Mouse (Mus musculus) granulocyte monocyte progenitor cell, adult 5-6 weeks (primary cell): ENCODE results near the gene Apol9a. TPM values are rescaled to one million over a fixed set of nuclear protein-coding genes. Genes with fewer than 3 reads are reported as not detected.

ENCODE experiments used
- ATAC-seq: replicated peaks from 2 replicates; pipeline ENCODE4 v1.8.0; 2016; ENCODE audit warnings: mild to moderate bottlenecking, moderate TSS enrichment, inconsistent platforms; ENCODE audit not compliant: poor library complexity, severe bottlenecking
- total RNA-seq, 2 experiments: library from RNA; stranded (forward) in 1 of 2; stranded (reverse) in 1 of 2; fragments of 200-712, 200-1000 nt in 1 of 2; fragments of >200 nt in 1 of 2; fragmentation: Nextera tagmentation in 1 of 2; gene quantifications; 2 replicates each; pipeline ENCODE4 v1.2.3; 2014 to 2017

Apol9a gene
- total RNA-seq, 2 experiments from 2014 or later: not detected

- no peak for ATAC-seq
Measured at GRCm38 (mm10) chr15:77379921-77380320, 31.0 kb downstream of the Apol9a start.

GRCm38 (mm10) chr15:77377419-77377818 lies 33.5 kb downstream of the Apol9a start:
- ATAC-seq: no peak

DNA sequence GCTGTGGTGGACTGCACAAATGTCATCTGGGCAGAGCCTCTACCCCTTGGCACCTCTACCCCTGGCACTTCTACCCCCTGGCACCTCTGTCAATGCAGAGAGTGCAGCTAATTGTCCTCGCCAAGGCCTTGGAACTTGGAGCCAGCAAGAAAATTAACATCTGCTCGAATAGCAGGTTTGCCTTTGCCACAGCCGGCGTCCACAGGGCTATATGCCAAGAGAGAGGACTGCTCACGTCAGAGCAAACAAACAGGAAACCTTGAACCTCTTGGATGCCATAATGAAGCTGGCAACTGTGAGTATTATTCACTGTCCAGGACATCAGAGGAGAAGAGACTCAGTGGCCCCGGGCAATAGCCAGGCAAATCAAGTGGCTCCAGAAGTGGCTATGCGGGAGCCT lies 34.0 kb downstream of the Apol9a start:
- ATAC-seq: no peak

GRCm38 (mm10) chr15:77370588-77370987 lies 40.3 kb downstream of the Apol9a start:
- ATAC-seq: no peak

DNA sequence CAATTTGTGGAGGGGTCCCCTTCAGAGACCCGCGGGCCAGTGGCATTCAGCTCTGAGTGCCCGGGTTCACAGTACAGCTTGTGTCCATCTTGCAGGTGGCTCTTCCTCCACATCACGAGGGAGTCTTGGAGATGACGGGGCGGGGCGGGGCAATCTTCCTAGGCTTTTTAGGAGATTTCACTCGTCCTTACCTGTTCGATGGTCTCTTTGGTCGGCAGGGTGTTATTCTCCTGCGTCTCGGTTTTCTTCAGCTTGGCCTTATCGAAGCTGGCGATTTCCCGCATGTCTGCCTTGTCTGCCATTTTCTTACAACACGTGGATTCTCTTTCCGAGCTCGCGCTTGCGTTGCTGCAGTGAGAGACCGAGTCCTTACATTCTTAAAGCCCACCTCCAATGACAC lies 41.0 kb downstream of the Apol9a start:
- ATAC-seq: no peak

- ATAC-seq: no peak
Measured at GRCm38 (mm10) chr15:77368818-77369320, 42.1 kb downstream of the Apol9a start.

- ATAC-seq: peak; percentile 84
Measured at GRCm38 (mm10) chr15:77368148-77368547, 42.8 kb downstream of the Apol9a start.

DNA sequence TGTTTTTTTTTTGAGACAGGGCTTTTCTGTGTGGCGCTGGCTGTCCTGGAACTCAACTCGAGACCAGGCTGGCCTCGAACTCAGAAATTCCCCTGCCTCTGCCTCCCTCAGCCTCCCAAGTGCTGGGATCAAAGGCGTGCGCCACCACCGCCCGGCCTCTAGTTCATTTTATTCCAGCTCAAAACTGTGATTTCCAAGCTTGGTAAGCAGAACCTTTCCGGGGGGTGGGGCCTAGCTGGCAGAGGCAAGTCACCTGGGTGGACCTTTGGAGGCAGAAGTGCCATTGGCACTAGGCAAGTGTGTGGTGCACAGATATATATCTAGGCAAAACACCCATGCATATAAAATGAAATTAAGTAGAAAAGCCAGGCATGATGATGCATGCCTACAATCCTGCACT lies 43.4 kb downstream of the Apol9a start:
- ATAC-seq: no peak

GRCm38 (mm10) chr15:77366706-77367484 lies 44.0 kb downstream of the Apol9a start:
- no peak for ATAC-seq

GRCm38 (mm10) chr15:77365700-77366570 lies 45.0 kb downstream of the Apol9a start:
- ATAC-seq: no peak

DNA sequence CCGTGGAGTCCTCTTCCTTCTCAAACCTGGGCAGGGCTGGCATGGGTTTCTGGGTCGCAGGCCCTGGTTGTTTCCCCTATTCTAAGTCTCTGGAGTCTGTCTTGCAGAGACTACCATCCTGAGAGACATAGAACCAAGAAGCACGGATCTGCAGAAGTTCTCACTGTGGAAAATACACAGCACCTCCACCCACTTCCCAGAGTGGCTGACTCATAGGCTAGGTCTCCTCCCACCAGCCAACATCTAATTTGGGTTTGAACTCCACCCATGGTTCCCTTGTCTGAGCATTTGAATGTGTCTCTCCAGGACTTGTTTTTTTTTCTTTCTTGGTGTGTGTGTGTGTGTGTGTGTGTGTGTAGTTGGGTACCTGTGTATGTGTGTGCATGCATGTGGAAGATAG lies 46.9 kb downstream of the Apol9a start:
- ATAC-seq: no peak

DNA sequence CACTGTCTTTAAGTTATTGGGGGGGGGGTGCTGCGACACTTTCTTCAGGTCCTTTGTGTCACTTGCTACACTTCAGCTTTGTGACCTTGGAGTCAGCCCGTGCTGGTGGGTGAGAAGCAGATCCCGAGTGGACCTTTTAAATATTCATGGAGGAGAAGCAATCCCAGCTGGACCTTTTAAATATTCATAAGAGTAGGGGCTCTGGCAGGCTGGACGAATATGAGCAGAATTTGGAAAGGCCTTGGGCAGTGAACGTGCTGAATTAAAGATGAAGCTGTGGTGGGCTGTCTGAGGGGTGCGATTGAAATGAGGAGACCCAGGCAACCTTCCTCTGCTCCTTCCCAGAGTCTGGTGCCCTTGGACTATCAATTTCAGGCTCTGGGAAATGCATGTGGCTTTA lies 47.4 kb downstream of the Apol9a start:
- no peak for ATAC-seq

DNA sequence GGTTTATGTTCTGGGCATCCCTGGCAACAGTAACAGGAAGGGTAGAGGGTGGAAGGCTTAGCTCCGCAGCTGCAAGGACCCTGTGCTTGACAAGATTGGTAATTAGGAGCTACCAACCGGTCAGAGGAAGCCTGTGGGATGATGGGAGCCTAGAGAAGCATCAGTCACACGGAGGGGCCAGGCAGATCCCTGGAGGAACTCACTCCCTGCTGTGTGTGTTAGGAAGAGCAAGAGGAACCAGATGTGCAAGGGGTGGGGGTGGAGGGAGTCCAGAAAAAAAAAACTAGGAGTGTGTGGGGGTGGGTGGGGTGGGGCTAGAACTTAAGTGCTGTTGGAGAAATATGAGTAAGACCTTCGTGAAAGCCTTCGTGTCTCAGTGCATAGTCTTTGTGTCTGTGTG lies 48.0 kb downstream of the Apol9a start:
- no peak for ATAC-seq

DNA sequence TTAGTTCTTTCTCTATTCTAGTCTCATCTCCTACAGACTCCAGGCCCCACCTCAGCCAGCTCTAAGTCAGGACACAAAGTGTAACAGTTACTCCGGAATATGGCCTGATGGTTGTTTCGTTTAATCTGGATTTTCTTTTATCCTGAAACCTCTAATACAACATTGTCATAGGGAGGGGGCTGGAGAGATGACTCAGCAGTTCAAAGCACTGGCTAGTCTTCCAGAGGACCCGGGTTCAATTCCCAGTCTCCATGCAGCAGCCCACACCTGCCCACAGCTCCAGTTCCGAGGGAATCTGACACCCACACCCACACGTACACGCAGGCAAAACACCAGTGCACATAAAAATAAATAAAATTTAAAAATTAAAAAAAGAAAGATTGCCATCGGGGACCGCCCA lies 51.0 kb downstream of the Apol9a start:
- no peak for ATAC-seq

DNA sequence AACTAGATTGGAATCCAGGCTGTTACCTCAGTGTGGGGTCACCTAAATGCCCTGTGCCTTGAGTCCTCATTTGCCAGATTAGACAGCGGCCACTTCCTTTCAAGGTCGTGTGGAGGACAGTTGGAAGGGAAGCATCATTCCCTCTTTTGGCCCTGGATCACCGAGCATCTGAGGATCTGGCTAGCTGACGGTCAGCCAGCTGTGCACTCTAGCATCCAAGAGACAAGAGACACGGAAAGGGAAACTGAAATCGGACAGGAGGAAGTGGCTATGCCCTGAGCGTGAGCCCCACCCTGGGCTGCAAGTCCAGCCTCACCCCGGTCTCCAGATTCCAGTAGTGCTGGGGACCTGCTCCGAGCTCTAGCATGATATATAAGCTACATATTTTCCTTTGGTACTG lies 51.4 kb downstream of the Apol9a start:
- ATAC-seq: no peak

- no peak for ATAC-seq
Measured at GRCm38 (mm10) chr15:77359084-77359483, 51.9 kb downstream of the Apol9a start.

GRCm38 (mm10) chr15:77358320-77359040 lies 52.5 kb downstream of the Apol9a start:
- ATAC-seq: peak; percentile 99

GRCm38 (mm10) chr15:77356248-77356810 lies 54.6 kb downstream of the Apol9a start:
- no peak for ATAC-seq

- no peak for ATAC-seq
Measured at GRCm38 (mm10) chr15:77354848-77355551, 55.9 kb downstream of the Apol9a start.

- no peak for ATAC-seq
Measured at GRCm38 (mm10) chr15:77354496-77354847, 56.5 kb downstream of the Apol9a start.
